Mouse (Mus musculus): ENCODE data around the gene Plod1.

DNA sequence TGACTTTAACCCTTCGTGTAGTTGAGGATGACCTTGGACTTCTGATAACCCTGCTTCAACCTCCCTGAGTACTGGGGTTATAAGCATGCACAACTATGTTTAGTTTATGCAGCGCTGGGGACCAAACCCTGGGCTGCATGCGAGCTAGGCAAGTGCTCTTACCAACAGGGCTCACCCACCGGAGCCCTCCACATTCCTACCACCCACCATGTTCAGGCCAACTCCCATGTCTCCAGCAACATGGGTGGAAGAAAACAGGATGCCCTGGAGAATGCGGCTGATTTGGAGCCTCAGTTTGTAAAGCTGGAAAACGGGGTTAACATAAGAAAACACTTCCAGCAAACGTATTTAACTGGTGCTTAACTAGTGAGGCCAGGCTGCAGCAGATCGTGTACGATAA is 663 bp downstream of the Plod1 start:
- TF ChIP-seq CTCF (conservative IDR thresholded peaks at IDR 0.05; ENCODE audit: low read length) = no peak
- no peak for TF ChIP-seq POU5F1 (IDR thresholded peaks at IDR 0.05; ENCODE audit: borderline replicate concordance, low read length)
